Mouse (Mus musculus): ENCODE measurements at regions not wholly inside any gene's neighbourhood (a gene's known extent, or its start where the extent isn't known, plus 50 kb on each side); places are given as distances from the start of the nearest gene placed in this dataset.

DNA sequence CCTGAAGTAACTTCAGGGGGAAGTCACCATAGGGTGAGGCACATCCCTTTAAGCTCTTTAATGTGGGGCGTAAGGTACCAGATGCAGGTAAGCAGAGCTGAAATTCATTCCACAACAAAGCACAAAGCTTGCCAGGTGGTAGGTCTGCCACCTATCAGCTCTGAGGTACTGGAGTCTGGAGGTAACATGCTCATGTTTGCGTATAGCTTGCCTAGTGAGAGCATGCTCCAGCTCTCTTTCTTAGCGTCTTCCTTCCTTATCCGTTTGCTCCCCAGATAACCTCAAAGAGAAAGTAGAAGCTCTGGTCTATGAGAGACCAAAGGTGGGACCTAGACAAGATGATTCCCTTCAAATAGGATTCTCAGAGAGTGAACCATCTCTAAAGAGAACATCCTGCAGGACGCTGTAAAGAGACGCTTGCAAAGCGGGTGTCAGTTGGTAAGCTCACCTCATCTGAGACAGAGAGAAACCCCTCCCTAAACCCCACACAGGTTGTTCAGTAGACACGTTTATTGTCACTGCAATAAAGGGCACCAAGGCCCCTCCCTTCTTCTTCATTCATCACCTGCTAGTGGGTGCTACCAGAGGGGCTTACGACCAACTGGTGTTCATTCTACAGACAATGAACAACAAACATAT is 347.4 kb upstream of the 3110018I06Rik start:
- Histone ChIP-seq H3K9ac (ENCODE audit: low read length) (no peak overlapping the region), H3K4me1 (replicated peaks; ENCODE audit: control insufficient read depth, insufficient read depth, low read length) (no peaks in the 10 kb centered on the region), H3K27ac (ENCODE audit: low read length) (no peak overlapping the region), H3K4me3 (ENCODE audit: low read length) (no peak overlapping the region), H3K9me3 (ENCODE audit: control insufficient read depth, low read length) (no peaks in the 10 kb centered on the region), H3K27me3 (ENCODE audit: control insufficient read depth, insufficient read depth, low read depth, low read length) (no peaks in the 10 kb centered on the region), H3K36me3 (ENCODE audit: control insufficient read depth, insufficient read depth, low read length) (no peaks in the 10 kb centered on the region), H3K4me2 (ENCODE audit: low read depth, low read length) (no peak overlapping the region)
- ATAC-seq (ENCODE audit: low read depth), result no peak
- WGBS, result 79% methylated on average over 9 of the region's 9 CpGs

- Histone ChIP-seq H3K27ac (ENCODE audit: low read length) (no peak overlapping the region), H3K9ac (ENCODE audit: low read length) (no peak overlapping the region), H3K27me3 (ENCODE audit: control insufficient read depth, insufficient read depth, low read depth, low read length) (no peaks in the 10 kb centered on the region), H3K9me3 (ENCODE audit: control insufficient read depth, low read length) (no peaks in the 10 kb centered on the region), H3K36me3 (ENCODE audit: control insufficient read depth, insufficient read depth, low read length) (no peaks in the 10 kb centered on the region), H3K4me2 (ENCODE audit: low read depth, low read length) (no peak overlapping the region), H3K4me3 (ENCODE audit: low read length) (no peak overlapping the region), H3K4me1 (replicated peaks; ENCODE audit: control insufficient read depth, insufficient read depth, low read length) (no peaks in the 10 kb centered on the region)
- no peak for ATAC-seq (ENCODE audit: low read depth)
- 76% methylated on average over 6 of the region's 6 CpGs for WGBS
Measured at GRCm38 (mm10) chr12:107142226-107142625, 346.2 kb upstream of the 3110018I06Rik start.

- Histone ChIP-seq H3K4me3 (ENCODE audit: low read length) (no peak overlapping the region), H3K9me3 (ENCODE audit: control insufficient read depth, low read length) (no peaks in the 10 kb centered on the region), H3K27ac (ENCODE audit: low read length) (no peak overlapping the region), H3K4me2 (ENCODE audit: low read depth, low read length) (no peak overlapping the region), H3K36me3 (ENCODE audit: control insufficient read depth, insufficient read depth, low read length) (no peaks in the 10 kb centered on the region), H3K9ac (ENCODE audit: low read length) (no peak overlapping the region), H3K4me1 (replicated peaks; ENCODE audit: control insufficient read depth, insufficient read depth, low read length) (no peaks in the 10 kb centered on the region), H3K27me3 (ENCODE audit: control insufficient read depth, insufficient read depth, low read depth, low read length) (no peaks in the 10 kb centered on the region)
- WGBS, result 36% methylated on average over 5 of the region's 5 CpGs
- no peak for ATAC-seq (ENCODE audit: low read depth)
Measured at GRCm38 (mm10) chr12:107146608-107147121, 341.8 kb upstream of the 3110018I06Rik start.

GRCm38 (mm10) chr12:107148451-107148850 is 340.0 kb upstream of the 3110018I06Rik start:
- no peaks in the 10 kb centered on the region for H3K9me3 ChIP-seq (ENCODE audit: control insufficient read depth, low read length)
- no peaks in the 10 kb centered on the region for H3K4me1 ChIP-seq (replicated peaks; ENCODE audit: control insufficient read depth, insufficient read depth, low read length)
- no peak overlapping the region for H3K4me3 ChIP-seq (ENCODE audit: low read length)
- no peaks in the 10 kb centered on the region for H3K36me3 ChIP-seq (ENCODE audit: control insufficient read depth, insufficient read depth, low read length)
- no peak overlapping the region for H3K4me2 ChIP-seq (ENCODE audit: low read depth, low read length)
- 52% methylated on average over 8 of the region's 8 CpGs for WGBS
- no peak overlapping the region for H3K9ac ChIP-seq (ENCODE audit: low read length)
- H3K27me3 ChIP-seq (ENCODE audit: control insufficient read depth, insufficient read depth, low read depth, low read length), result no peaks in the 10 kb centered on the region
- no peak overlapping the region for H3K27ac ChIP-seq (ENCODE audit: low read length)
- ATAC-seq (ENCODE audit: low read depth), result 0 out of 2 replicates have a peak, but pooled peaks have one; percentile 12

DNA sequence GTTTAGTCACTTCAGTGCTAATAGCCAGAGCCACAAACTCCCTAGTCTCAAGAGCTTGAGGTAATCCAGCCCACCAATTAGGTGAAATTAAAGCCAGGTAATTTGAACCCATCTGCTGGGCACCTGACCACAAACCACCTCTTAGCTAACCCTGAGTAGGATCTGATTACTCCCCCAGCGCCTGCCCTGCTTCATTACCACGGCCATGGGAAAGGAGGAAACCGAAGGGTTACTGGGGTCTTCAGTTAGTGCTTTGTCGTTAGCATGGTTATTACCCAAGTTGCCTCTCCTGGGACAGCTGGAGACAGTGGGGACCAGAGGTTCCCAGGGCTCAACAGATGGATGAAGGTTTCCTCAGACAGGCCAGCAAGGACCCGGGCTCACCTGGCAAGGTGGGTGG is 337.3 kb upstream of the 3110018I06Rik start:
- H3K36me3 ChIP-seq (ENCODE audit: control insufficient read depth, insufficient read depth, low read length), result no peaks in the 10 kb centered on the region
- H3K4me1 ChIP-seq (replicated peaks; ENCODE audit: control insufficient read depth, insufficient read depth, low read length), result no peaks in the 10 kb centered on the region
- H3K27me3 ChIP-seq (ENCODE audit: control insufficient read depth, insufficient read depth, low read depth, low read length), result no peaks in the 10 kb centered on the region
- no peak overlapping the region for H3K4me3 ChIP-seq (ENCODE audit: low read length)
- 69% methylated on average over 5 of the region's 5 CpGs for WGBS
- H3K9ac ChIP-seq (ENCODE audit: low read length), result no peak overlapping the region
- no peak overlapping the region for H3K4me2 ChIP-seq (ENCODE audit: low read depth, low read length)
- H3K27ac ChIP-seq (ENCODE audit: low read length), result no peak overlapping the region
- no peaks in the 10 kb centered on the region for H3K9me3 ChIP-seq (ENCODE audit: control insufficient read depth, low read length)
- no peak for ATAC-seq (ENCODE audit: low read depth)

DNA sequence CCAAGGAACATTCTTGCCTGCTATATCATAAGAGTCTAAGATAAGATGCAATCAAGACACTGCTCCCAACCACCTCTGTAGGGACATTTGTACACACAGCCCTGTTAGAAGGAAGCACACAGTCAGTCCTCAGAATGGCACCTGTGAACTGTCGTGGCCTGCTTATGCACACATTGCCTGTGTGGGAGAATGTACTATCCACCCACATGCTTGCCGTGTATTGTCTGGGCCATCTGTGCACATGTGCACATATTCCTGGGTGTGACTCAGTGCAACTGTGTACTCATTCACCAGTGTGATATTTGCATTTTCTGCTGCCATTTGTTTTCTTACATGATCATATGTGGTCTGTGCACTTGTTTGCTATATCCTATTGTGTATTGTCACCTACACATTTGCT is 333.8 kb upstream of the 3110018I06Rik start:
- no peaks in the 10 kb centered on the region for H3K4me1 ChIP-seq (replicated peaks; ENCODE audit: control insufficient read depth, insufficient read depth, low read length)
- no peaks in the 10 kb centered on the region for H3K9me3 ChIP-seq (ENCODE audit: control insufficient read depth, low read length)
- H3K27me3 ChIP-seq (ENCODE audit: control insufficient read depth, insufficient read depth, low read depth, low read length), result no peaks in the 10 kb centered on the region
- no peak overlapping the region for H3K9ac ChIP-seq (ENCODE audit: low read length)
- WGBS, result 70% methylated on average over 2 of the region's 2 CpGs
- H3K4me2 ChIP-seq (ENCODE audit: low read depth, low read length), result no peak overlapping the region
- H3K4me3 ChIP-seq (ENCODE audit: low read length), result no peak overlapping the region
- no peak overlapping the region for H3K27ac ChIP-seq (ENCODE audit: low read length)
- ATAC-seq (ENCODE audit: low read depth), result no peak
- no peaks in the 10 kb centered on the region for H3K36me3 ChIP-seq (ENCODE audit: control insufficient read depth, insufficient read depth, low read length)

DNA sequence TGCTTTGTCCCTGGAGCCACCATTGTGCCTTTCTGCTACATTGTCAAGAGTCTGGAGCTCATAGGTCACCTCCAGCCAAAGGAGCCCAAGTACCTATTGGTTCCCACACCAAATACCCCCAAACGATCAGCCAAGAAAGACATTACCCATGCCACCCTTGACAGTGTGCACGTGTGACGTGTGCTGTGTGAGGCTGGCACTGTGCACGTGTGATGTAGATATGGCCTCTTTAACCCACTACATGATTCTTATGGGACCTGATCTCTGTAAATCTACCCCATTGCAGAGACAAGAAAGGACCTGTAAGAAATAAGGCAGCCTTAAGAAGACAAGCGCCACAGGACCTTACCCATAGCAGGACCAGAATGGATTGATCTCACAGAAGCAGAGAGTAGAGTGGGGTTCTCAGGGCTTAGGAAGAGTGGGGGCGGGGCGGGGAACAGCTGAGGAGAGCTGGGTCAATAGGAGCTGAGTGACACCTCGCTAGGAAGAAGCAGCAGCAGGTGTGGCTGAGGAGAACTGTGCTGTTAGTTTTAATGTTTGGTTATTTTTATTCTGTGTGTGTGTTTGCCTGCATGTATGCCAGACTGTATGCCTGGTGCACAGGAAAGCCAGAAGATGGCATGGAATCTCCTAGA is 331.5 kb upstream of the 3110018I06Rik start:
- no peak for ATAC-seq (ENCODE audit: low read depth)
- Histone ChIP-seq H3K36me3 (ENCODE audit: control insufficient read depth, insufficient read depth, low read length) (no peaks in the 10 kb centered on the region), H3K9me3 (ENCODE audit: control insufficient read depth, low read length) (no peaks in the 10 kb centered on the region), H3K4me1 (replicated peaks; ENCODE audit: control insufficient read depth, insufficient read depth, low read length) (no peaks in the 10 kb centered on the region), H3K9ac (ENCODE audit: low read length) (no peak overlapping the region), H3K27ac (ENCODE audit: low read length) (no peak overlapping the region), H3K4me2 (ENCODE audit: low read depth, low read length) (no peak overlapping the region), H3K27me3 (ENCODE audit: control insufficient read depth, insufficient read depth, low read depth, low read length) (no peaks in the 10 kb centered on the region), H3K4me3 (ENCODE audit: low read length) (no peak overlapping the region)
- 71% methylated on average over 8 of the region's 8 CpGs for WGBS

GRCm38 (mm10) chr12:107159126-107159525 is 329.3 kb upstream of the 3110018I06Rik start:
- Histone ChIP-seq H3K4me1 (replicated peaks; ENCODE audit: control insufficient read depth, insufficient read depth, low read length) (no peaks in the 10 kb centered on the region), H3K4me3 (ENCODE audit: low read length) (no peak overlapping the region), H3K27ac (ENCODE audit: low read length) (no peak overlapping the region), H3K4me2 (ENCODE audit: low read depth, low read length) (no peak overlapping the region), H3K36me3 (ENCODE audit: control insufficient read depth, insufficient read depth, low read length) (no peaks in the 10 kb centered on the region), H3K27me3 (ENCODE audit: control insufficient read depth, insufficient read depth, low read depth, low read length) (no peaks in the 10 kb centered on the region), H3K9ac (ENCODE audit: low read length) (no peak overlapping the region), H3K9me3 (ENCODE audit: control insufficient read depth, low read length) (no peaks in the 10 kb centered on the region)
- ATAC-seq (ENCODE audit: low read depth), result no peak
- 45% methylated on average over 5 of the region's 5 CpGs for WGBS

- H3K9ac ChIP-seq (ENCODE audit: low read length), result no peak overlapping the region
- H3K4me3 ChIP-seq (ENCODE audit: low read length), result no peak overlapping the region
- 9% methylated on average over 7 of the region's 7 CpGs for WGBS
- no peak overlapping the region for H3K4me2 ChIP-seq (ENCODE audit: low read depth, low read length)
- ATAC-seq (ENCODE audit: low read depth), result no peak
- H3K4me1 ChIP-seq (replicated peaks; ENCODE audit: control insufficient read depth, insufficient read depth, low read length), result no peaks in the 10 kb centered on the region
- no peak overlapping the region for H3K27ac ChIP-seq (ENCODE audit: low read length)
- H3K9me3 ChIP-seq (ENCODE audit: control insufficient read depth, low read length), result no peaks in the 10 kb centered on the region
- H3K27me3 ChIP-seq (ENCODE audit: control insufficient read depth, insufficient read depth, low read depth, low read length), result no peaks in the 10 kb centered on the region
- no peaks in the 10 kb centered on the region for H3K36me3 ChIP-seq (ENCODE audit: control insufficient read depth, insufficient read depth, low read length)
Measured at GRCm38 (mm10) chr12:107160137-107160536, 328.3 kb upstream of the 3110018I06Rik start.

Measured in lung, embryonic 16.5 days (tissue).